Mouse (Mus musculus): Measurements from ENCODE around the gene Gm14412. TPM values are rescaled to one million over a fixed set of nuclear protein-coding genes. Genes with fewer than 3 reads are reported as not detected.
"Not testable (repeated sequence)": the region's sequence is repeated elsewhere in the genome, so short reads cannot be mapped to it uniquely, and the experiment has no call there.

The Gm14412 gene
- not detected for polyA plus RNA-seq (2017; shearing (Covaris generic))

DNA sequence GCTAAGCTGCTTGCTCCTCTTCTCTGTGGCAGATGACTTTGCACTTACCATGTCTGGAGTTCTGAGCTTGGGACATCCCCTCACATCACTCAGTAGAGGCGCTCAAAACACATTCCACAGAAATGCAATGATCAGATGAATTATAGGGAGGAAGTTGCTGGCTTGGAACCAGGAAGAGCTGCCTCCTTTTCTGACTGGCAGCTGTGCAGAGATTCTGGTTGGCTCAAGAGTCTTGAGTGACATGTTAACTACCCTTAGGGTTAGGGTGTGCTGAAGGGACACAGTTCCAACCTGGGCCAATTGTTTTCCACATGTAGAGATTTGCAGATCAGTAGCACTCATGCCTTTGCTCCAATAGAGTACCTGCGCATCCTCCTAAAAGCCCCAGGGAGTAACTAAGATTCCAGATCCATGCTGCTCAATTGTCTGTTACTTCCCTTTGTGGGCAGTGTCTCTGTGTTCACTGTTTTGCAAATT is at the start of gene Gm14412:
Gm14412 (minus strand) TSS at position 51 of the 477 bp plus-strand sequence.
- ATAC-seq = not testable (repeated sequence)

DNA sequence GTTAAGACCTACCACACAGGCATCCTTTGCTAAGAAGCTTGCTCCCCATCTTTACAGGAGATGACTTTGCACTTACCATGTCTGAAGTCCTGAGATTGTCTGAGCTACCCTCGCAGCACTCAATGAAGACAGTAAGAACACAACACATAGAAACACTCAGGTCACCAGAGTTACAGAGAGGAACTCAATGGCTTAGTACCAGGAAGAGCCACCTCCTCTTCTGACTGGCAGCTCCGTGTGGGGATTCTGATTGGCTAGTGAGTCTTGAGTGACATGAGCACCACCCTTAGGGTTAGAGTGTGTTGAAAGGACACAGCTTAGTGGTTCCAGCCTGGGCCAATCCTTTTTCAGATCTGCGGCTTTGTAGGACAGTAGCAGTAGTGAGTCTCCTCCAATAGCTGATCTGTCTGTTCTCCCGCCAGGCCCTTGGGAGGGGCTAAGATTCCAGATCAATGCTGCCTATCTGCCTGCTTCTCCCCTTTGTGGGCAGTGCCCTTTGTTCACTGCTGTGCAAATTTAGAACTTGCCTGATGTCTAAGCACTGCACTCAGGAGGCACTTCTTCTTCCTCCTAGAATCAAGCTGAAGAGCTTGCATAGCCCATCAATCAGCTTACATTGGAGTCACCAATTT is 5.7 kb upstream of the Gm14412 start:
- ATAC-seq = not testable (repeated sequence)

DNA sequence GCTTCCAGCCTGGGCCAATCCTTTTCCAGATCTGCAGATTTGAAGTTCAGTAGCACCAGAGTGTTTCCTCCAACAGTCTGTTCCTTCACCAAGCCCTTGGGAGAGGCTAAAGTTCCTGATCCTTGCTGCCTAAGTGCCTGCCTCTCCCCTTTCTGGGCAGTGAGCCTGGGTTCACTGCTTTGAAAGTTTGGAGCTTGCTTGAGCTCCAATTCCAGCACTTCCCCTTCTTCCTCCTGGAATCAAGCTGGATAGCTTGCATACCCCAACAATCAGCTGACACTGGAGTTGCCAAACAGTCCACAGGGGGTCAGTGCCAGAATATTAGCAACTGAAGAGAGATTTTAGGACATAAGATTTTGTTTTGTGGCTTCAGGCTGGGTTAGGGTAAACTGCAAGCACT is 2.7 kb downstream of the Gm14412 start:
- ATAC-seq = not testable (repeated sequence)

DNA sequence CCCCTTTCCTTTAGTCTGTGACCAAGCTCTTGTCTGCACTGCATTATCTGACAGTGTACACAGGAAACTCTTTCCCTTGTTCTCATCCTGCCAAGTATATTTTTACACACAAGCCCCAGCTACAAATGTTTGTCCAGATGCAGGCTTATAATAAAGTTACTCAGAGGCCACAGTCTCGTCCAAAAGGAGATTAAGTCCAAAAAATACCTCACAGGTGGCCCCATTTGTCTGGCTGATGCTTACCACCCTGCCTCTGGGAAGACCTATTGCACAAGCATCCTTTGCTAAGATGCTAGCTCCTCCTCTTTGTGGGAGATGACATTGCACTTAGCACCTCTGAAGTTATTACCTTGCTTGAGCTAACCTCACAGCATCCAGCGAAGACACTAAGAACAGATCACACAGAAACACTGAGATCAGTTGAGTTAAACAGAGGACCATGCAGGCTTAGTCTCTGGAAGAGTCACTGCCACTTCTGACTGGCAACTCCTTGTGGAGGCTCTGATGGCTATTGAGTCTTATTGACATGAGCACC is 3.3 kb downstream of the Gm14412 start:
- ATAC-seq = not testable (repeated sequence)

DNA sequence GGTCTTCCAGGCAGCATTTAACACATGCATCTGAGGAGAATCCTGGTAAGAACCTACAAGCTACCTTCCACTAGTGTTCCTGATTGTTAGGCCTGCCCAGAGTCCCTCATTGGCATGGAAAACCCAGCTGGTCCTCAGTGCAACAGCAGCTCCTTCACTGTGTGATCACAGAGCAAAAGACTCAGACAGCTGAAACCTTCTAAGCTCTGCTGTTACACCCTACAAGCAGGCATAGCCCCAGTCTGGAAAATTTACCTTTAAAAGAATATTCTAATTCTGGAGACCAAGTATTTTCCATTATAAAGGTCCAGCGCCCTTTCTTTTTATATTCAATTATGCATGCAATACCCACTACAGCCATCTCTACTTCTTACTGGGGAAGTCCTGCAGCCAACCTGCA is 5.1 kb downstream of the Gm14412 start:
- no peak for ATAC-seq

DNA sequence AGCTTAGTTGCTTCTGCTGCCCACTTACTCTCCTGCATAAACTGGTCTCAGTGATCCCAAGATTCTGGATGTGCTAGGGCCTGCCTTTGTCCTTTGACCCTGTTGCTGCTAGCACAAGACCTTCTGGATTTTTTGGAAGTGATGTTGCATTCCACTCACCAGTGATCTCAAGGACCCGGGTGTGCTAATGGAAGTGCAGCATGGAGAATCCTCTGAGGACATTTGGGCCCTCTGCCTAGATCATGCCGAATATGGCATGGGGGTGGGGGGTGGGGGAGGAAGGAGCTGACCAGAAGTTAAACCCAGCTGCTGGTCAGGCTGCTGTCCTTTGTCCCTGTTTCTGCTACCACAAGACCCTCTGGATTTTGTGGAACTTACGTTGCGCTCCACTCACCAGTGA is 14.5 kb downstream of the Gm14412 start:
- not testable (repeated sequence) for ATAC-seq

DNA sequence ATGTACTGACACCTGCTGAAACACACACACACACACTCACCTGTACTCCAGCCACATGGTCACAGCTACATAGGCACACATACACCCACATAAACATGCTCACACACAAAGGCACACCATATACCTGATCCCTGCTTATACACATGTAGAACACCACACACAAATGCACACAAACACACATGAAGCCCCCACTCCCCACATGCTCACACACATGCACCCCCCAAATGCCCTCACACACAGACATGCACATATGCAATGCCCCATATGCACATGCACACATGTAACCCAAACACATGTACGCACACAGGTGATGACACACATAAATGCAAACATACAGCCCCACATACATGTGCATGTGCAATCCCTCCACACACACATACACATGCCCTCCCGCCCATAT is 19.1 kb downstream of the Gm14412 start:
- ATAC-seq = not testable (repeated sequence)

DNA sequence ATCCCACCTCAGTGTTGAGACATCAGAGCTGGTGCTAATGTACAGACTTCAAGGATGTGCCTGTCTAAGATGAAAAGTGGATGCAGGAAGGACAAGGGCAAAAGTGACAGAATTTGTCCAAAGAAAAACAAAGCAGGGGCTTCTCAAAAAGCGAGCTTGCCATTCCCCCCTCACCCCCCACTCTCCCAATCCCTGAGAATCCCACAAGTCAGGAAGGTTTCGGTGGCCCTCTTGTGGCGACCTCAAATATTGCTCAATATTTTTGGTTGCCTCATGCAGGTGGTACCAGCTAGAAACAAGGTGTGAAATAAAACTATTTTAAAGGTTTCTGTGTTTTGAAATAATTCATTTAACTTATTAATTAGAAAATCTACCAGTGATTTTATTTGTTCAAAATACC is 40.4 kb downstream of the Gm14412 start:
- ATAC-seq = not testable (repeated sequence)

DNA sequence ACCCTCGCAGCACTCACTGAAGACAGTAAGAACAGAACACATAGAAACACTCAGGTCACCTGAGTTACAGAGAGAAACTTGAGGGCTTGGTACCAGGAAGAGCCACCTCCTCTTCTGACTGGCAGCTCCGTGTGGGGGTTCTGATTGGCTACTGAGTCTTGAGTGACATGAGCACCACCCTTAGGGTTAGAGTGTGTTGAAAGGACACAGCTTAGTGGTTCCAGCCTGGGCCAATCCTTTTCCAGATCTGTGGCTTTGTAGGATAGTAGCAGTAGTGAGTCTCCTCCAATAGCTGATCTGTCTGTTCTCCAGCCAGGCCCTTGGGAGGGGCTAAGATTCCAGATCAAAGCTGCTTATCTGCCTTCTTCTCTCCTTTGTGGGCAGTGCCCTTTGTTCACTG is 46.4 kb downstream of the Gm14412 start:
- not testable (repeated sequence) for ATAC-seq

DNA sequence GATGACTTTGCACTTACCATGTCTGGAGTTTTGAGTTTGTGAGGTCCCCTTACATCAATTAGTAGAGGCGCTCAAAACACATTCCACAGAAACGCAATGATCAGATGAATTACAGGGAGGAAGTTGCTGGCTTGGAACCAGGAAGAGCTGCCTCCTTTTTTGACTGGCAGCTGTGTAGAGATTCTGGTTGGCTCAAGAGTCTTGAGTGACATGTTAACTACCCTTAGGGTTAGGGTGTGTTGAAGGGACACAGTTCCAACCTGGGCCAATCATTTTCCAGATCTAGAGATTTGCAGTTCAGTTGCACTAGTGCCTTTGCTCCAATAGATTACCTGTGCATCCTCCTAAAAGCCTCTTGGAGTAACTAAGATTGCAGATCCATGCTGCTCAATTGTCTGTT is 51.9 kb downstream of the Gm14412 start:
- ATAC-seq = not testable (repeated sequence)

DNA sequence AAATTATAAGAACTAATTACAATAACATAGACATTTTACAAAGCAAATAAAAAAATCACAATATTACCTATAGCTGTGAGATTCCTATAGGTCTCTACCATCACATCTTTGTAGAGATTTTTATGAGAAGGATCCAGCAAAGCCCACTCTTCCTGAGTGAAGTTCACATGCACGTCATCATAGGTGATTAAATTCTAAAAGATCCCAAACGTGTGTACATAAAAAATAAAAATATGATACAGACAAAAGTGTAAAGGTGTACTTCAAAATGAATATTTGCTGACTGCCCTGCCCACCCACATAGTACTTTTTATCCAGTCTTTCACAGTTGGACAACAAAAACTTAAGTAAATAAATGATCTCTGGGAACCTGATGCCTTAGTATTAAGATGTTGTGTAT is 57.2 kb downstream of the Gm14412 start, which contains the start of gene Gm14409:
Gm14409 (minus strand) TSS at position 101 of the 400 bp plus-strand sequence.
- not testable (repeated sequence) for ATAC-seq

Other genes starting within 250 kb of the Gm14412 start
- under 1 TPM in 1 of 3 experiments, not detected in 2; 0.56 TPM for gene Gm14401, start 250.0 kb downstream of the Gm14412 start, polyA plus RNA-seq (2017; shearing (Covaris generic))
- 10 to 100 TPM; 11.4 to 18.6 (median 12.7) TPM for gene Gm14410, start 117.9 kb downstream of the Gm14412 start, polyA plus RNA-seq (2017; shearing (Covaris generic))
- gene Gm14409, start 57.3 kb downstream of the Gm14412 start, polyA plus RNA-seq (2017; shearing (Covaris generic)) = under 1 TPM in 1 of 3 experiments, not detected in 2; 0.73 TPM
- gene Gm14418, start 74.0 kb upstream of the Gm14412 start, polyA plus RNA-seq (2017; shearing (Covaris generic)) = 1 to 10 TPM in 1 of 3 experiments, under 1 TPM in 1, not detected in 1; 0.49 to 1.4 TPM
- 1 to 10 TPM; 6.2 to 8.7 (median 7.8) TPM for gene Zfp970, start 140.4 kb upstream of the Gm14412 start, polyA plus RNA-seq (2017; shearing (Covaris generic))
- gene Gm14403, start 173.9 kb upstream of the Gm14412 start, polyA plus RNA-seq (2017; shearing (Covaris generic)) = not detected